Mouse (Mus musculus): ENCODE results near the gene E2f2. TPM values are rescaled to one million over a fixed set of nuclear protein-coding genes. Genes with fewer than 3 reads are reported as not detected.
A peak's percentile ranks its signal among the peaks of the same experiment; 100 is the strongest.

The E2f2 gene
- polyA plus RNA-seq, 1 experiment from 2014 or later, result 0.91 TPM

DNA sequence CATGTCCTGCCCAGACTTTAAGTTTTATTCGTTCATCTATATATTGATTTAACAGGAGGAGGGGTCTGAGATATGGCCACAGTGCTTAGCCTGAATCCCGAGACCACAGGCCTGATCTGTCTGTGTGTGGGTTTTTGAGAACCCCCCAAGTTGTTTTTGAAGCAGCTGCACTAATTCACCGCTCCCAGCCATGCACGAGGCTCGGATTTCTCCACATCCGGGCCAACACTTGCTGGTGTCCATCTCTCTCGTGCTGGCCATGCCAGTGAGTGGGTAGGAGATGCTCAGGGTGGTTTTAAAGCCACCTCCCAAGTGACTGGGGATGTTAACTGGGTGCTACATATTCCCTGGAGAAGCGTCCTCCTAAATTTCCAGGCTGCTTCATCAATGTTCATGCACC, 7.2 kb upstream of the E2f2 start:
- Histone ChIP-seq H3K27ac (replicated peaks) (no peak overlapping the region), H3K4me2 (replicated peaks; ENCODE audit: low read depth) (no peak overlapping the region), H3K4me1 (replicated peaks; ENCODE audit: control insufficient read depth, insufficient read depth) (no peaks in the 10 kb centered on the region), H3K9me3 (ENCODE audit: control insufficient read depth, low read length) (no peaks in the 10 kb centered on the region), H3K9ac (ENCODE audit: low read length) (no peak overlapping the region), H3K27me3 (ENCODE audit: control insufficient read depth, insufficient read depth, low read length) (no peaks in the 10 kb centered on the region), H3K4me3 (ENCODE audit: low read depth, low read length) (no peak overlapping the region), H3K36me3 (ENCODE audit: control insufficient read depth, insufficient read depth, low read length) (no peaks in the 10 kb centered on the region)
- DNase-seq (ENCODE audit: low spot score) (no peak), ATAC-seq (ENCODE audit: low FRiP score, low TSS enrichment) (no peak)
- 83% methylated on average over 8 of the region's 8 CpGs for WGBS
- TF ChIP-seq EP300 (optimal IDR thresholded peaks at IDR 0.05) (no peak), CTCF (IDR thresholded peaks at IDR 0.05; ENCODE audit: low read depth) (no peak)

DNA sequence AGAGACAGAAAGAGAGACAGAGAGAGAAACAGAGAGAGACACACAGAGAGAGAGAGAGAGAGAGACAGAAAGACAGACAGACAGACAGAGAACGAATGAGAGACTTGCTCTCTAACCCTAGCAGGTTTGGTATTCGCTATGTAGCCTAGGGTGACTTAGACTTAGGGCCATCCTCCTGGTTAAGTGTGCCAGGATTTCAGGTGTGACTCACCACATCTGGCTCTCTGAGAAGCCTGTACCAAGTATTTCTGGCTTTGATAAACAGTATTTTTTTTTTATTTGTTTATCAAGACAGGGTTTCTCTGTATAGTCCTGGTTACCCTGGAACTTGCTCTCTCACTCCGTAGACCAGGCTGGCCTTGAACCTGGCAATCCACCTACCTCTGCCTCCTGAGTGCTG, 4.5 kb upstream of the E2f2 start:
- TF ChIP-seq CTCF (IDR thresholded peaks at IDR 0.05; ENCODE audit: low read depth), result no peak
- ATAC-seq (ENCODE audit: low FRiP score, low TSS enrichment) (no peak), DNase-seq (ENCODE audit: low spot score) (no peak)
- H3K27me3 ChIP-seq (ENCODE audit: control insufficient read depth, insufficient read depth, low read length), result no peaks in the 10 kb centered on the region
- H3K9ac ChIP-seq (ENCODE audit: low read length), result no peak overlapping the region
- 0 out of 2 replicates have a peak, but pooled peaks cover 3% of the 10 kb centered on the region for H3K4me1 ChIP-seq (replicated peaks; ENCODE audit: control insufficient read depth, insufficient read depth)
- WGBS, result 62% methylated on average over 3 of the region's 3 CpGs
- no peaks in the 10 kb centered on the region for H3K9me3 ChIP-seq (ENCODE audit: control insufficient read depth, low read length)
- no peak overlapping the region for H3K4me2 ChIP-seq (replicated peaks; ENCODE audit: low read depth)
- no peaks in the 10 kb centered on the region for H3K36me3 ChIP-seq (ENCODE audit: control insufficient read depth, insufficient read depth, low read length)
- H3K4me3 ChIP-seq (ENCODE audit: low read depth, low read length), result no peak overlapping the region
- H3K27ac ChIP-seq (replicated peaks), result no peak overlapping the region

DNA sequence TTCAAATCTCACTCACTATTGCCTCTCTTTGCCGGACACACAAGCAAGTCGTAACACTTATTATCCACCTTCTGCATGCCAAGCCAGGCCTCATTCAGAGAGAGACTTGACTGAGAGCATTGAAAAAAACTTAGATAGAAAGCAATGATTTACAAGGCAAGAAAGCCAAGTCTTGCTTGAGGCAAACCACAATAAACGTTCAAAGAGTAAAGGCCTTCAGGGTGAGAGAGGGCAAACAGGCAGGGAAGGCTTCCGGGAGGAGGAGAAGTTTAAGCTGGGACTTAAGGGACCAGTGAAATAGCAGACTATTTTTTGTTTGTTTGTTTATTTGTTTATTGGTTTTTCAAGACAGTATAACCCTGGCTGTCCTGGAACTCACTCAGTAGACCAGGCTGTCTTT, 1.8 kb upstream of the E2f2 start:
- no peak for ATAC-seq (ENCODE audit: low FRiP score, low TSS enrichment)

DNA sequence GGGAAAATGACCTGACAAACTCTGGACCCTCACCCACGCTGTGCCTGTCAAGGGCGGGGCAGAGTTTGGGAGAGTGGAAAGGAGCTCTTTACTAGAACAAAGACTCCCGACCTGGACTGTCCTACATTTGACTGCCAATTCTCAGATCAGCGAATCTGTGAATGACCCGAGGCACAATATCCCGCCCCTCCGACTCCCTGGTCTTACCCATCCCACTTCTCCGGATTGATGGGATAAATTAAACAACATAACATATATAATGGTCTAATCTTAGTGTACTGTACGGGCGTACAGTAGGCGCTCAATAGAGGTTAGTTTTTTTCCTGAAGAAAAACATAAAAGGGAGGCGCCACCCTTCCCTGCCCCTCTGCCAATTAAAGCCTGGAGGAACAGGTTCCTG, 739 bp upstream of the E2f2 start:
- Histone ChIP-seq H3K27ac (replicated peaks) (no peak overlapping the region), H3K4me1 (replicated peaks; ENCODE audit: control insufficient read depth, insufficient read depth) (peaks cover 9% of the 10 kb centered on the region; the same call in 1 of the 2 replicates), H3K4me2 (replicated peaks; ENCODE audit: low read depth) (peak overlapping the region; percentile 100), H3K27me3 (ENCODE audit: control insufficient read depth, insufficient read depth, low read length) (no peaks in the 10 kb centered on the region), H3K9ac (ENCODE audit: low read length) (peak overlapping the region; percentile 54; the same call in 1 of the 2 replicates), H3K9me3 (ENCODE audit: control insufficient read depth, low read length) (no peaks in the 10 kb centered on the region), H3K4me3 (ENCODE audit: low read depth, low read length) (peak overlapping the region; percentile 63), H3K36me3 (ENCODE audit: control insufficient read depth, insufficient read depth, low read length) (no peaks in the 10 kb centered on the region)
- ATAC-seq (ENCODE audit: low FRiP score, low TSS enrichment) (no peak), DNase-seq (ENCODE audit: low spot score) (no peak)
- WGBS, result 29% methylated on average over 12 of the region's 12 CpGs
- TF ChIP-seq EP300 (optimal IDR thresholded peaks at IDR 0.05), result no peak
- no peak for TF ChIP-seq CTCF (IDR thresholded peaks at IDR 0.05; ENCODE audit: low read depth)

More for the DNA sequence above, 1.8 kb upstream of the E2f2 start:
- peaks cover 9% of the 10 kb centered on the region; the same call in 1 of the 2 replicates for H3K4me1 ChIP-seq (replicated peaks; ENCODE audit: control insufficient read depth, insufficient read depth)
- no peak overlapping the region for H3K27ac ChIP-seq (replicated peaks)
- no peaks in the 10 kb centered on the region for H3K36me3 ChIP-seq (ENCODE audit: control insufficient read depth, insufficient read depth, low read length)
- H3K9me3 ChIP-seq (ENCODE audit: control insufficient read depth, low read length), result no peaks in the 10 kb centered on the region
- no peaks in the 10 kb centered on the region for H3K27me3 ChIP-seq (ENCODE audit: control insufficient read depth, insufficient read depth, low read length)
- WGBS, result 72% methylated on average over 4 of the region's 4 CpGs
- no peak overlapping the region for H3K9ac ChIP-seq (ENCODE audit: low read length)
- DNase-seq (ENCODE audit: low spot score), result no peak
- no peak overlapping the region for H3K4me2 ChIP-seq (replicated peaks; ENCODE audit: low read depth)
- TF ChIP-seq EP300 (optimal IDR thresholded peaks at IDR 0.05) (no peak), CTCF (IDR thresholded peaks at IDR 0.05; ENCODE audit: low read depth) (no peak)
- no peak overlapping the region for H3K4me3 ChIP-seq (ENCODE audit: low read depth, low read length)

DNA sequence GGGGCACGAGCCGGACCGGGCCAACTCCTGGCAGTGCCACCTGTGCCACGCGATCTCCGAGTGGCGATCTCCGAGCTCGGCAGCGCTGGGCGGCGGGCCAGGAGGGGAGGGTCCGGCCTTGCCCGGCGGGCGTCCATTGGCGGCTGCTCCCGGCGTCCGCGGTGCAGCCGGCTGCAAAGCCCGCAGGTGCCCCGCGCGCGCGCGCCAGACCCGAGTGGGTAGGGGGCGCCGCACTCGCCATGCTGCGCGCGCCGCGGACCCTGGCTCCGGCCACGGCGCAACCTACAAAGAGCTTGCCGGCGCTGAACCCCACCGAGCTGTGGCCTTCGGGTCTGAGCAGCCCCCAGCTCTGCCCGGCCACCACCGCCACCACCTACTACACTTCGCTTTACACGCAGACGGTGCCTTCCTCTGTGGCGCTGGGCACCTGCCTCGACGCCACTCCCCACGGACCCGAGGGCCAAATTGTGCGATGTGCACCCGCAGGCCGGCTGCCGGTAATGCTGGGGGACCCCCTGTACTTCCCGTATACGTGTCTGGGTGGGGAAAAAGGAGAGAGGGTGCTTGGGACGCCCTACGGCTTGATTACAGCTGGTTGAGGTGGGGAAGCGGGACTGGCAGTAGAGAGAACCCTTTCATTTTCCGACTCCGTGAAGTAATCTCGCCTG, 482 bp downstream of the E2f2 start:
- Histone ChIP-seq H3K4me2 (replicated peaks; ENCODE audit: low read depth) (peak overlapping the region; percentile 100), H3K27ac (replicated peaks) (0 out of 2 replicates have a peak overlapping the region, but pooled peaks have one; percentile 40), H3K27me3 (ENCODE audit: control insufficient read depth, insufficient read depth, low read length) (no peaks in the 10 kb centered on the region), H3K4me3 (ENCODE audit: low read depth, low read length) (peak overlapping the region; percentile 63), H3K4me1 (replicated peaks; ENCODE audit: control insufficient read depth, insufficient read depth) (peaks cover 11% of the 10 kb centered on the region; the same call in 1 of the 2 replicates), H3K9ac (ENCODE audit: low read length) (peak overlapping the region; percentile 64), H3K36me3 (ENCODE audit: control insufficient read depth, insufficient read depth, low read length) (no peaks in the 10 kb centered on the region), H3K9me3 (ENCODE audit: control insufficient read depth, low read length) (no peaks in the 10 kb centered on the region)
- ATAC-seq (ENCODE audit: low FRiP score, low TSS enrichment) (no peak), DNase-seq (ENCODE audit: low spot score) (peak; percentile 75)
- under 1% methylated on average over 52 of the region's 67 CpGs for WGBS
- TF ChIP-seq EP300 (optimal IDR thresholded peaks at IDR 0.05) (no peak), CTCF (IDR thresholded peaks at IDR 0.05; ENCODE audit: low read depth) (no peak)

DNA sequence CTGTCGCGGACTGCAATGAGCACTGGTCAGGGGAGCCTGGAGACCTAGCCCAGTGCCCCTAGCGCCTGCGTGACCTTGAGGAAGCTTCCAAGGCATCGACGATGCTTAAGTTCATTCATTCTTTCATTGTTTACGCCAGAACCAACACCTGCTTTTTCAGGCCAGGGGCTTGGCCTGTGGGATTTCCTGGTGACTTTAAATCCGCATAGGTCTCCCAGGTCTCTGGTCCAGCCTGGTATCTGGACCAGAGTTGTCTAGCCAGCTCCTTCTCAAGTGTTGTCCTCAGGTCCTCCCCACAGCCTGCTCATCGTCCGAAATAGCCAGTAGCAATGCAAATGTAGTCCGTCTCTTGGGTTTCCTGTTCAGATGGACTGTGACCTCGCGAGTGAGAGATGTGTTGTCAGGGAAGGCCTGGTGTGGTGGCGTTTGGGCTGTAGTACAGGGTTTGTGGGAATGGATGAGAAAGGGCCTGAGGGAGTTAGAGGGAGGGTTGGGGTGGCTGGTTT, 1.1 kb downstream of the E2f2 start:
- no peaks in the 10 kb centered on the region for H3K27me3 ChIP-seq (ENCODE audit: control insufficient read depth, insufficient read depth, low read length)
- H3K27ac ChIP-seq (replicated peaks), result 0 out of 2 replicates have a peak overlapping the region, but pooled peaks have one; percentile 40
- ATAC-seq (ENCODE audit: low FRiP score, low TSS enrichment), result no peak
- 12% methylated on average over 14 of the region's 14 CpGs for WGBS
- no peaks in the 10 kb centered on the region for H3K36me3 ChIP-seq (ENCODE audit: control insufficient read depth, insufficient read depth, low read length)
- peak overlapping the region; percentile 63 for H3K4me3 ChIP-seq (ENCODE audit: low read depth, low read length)
- H3K9ac ChIP-seq (ENCODE audit: low read length), result peak overlapping the region; percentile 64
- no peaks in the 10 kb centered on the region for H3K9me3 ChIP-seq (ENCODE audit: control insufficient read depth, low read length)
- TF ChIP-seq CTCF (IDR thresholded peaks at IDR 0.05; ENCODE audit: low read depth) (no peak), EP300 (optimal IDR thresholded peaks at IDR 0.05) (no peak)
- peaks cover 15% of the 10 kb centered on the region; the same call in 1 of the 2 replicates for H3K4me1 ChIP-seq (replicated peaks; ENCODE audit: control insufficient read depth, insufficient read depth)
- H3K4me2 ChIP-seq (replicated peaks; ENCODE audit: low read depth), result peak overlapping the region; percentile 100
- DNase-seq (ENCODE audit: low spot score), result no peak
